Mouse (Mus musculus) small intestine, adult 2 months (tissue): ENCODE results near the gene Dennd4b. TPM values are rescaled to one million over a fixed set of nuclear protein-coding genes. Genes with fewer than 3 reads are reported as not detected.

Experiments used
- H3K27ac ChIP-seq: fragments of 200-500 bp; 2 replicates; pipeline ENCODE4 v1.5.1; 2012; ENCODE audit warnings: low read depth, low read length, control low read depth, inconsistent platforms; ENCODE audit not compliant: insufficient read depth
- H3K27me3 ChIP-seq: fragments of 200-500 bp; 2 replicates; pipeline ENCODE4 v1.6.1; 2012; ENCODE audit warnings: mild to moderate bottlenecking, moderate library complexity, low read length, inconsistent platforms; ENCODE audit not compliant: control insufficient read depth, insufficient read depth
- H3K36me3 ChIP-seq: fragments of 200-500 bp; 2 replicates; pipeline ENCODE4 v1.6.1; 2012; ENCODE audit warnings: mild to moderate bottlenecking, low read length, control low read depth, inconsistent platforms; ENCODE audit not compliant: control insufficient read depth, insufficient read depth
- H3K4me1 ChIP-seq: fragments of 200-500 bp; 2 replicates; pipeline ENCODE4 v1.6.1; 2012; ENCODE audit warnings: low read length, inconsistent platforms, mixed read lengths; ENCODE audit not compliant: control insufficient read depth, insufficient read depth, insufficient read length
- H3K4me3 ChIP-seq: fragments of 200-500 bp; 2 replicates; pipeline ENCODE4 v1.5.1; 2012; ENCODE audit warnings: low read depth, mild to moderate bottlenecking, control low read depth, inconsistent platforms, low read length, moderate library complexity
- CTCF ChIP-seq: fragments of 200-500 bp; IDR thresholded peaks from 2 replicates; pipeline ENCODE4 v1.5.1; 2012; ENCODE audit warnings: low read depth, mild to moderate bottlenecking, control low read depth, inconsistent platforms, low read length, moderate library complexity, mixed read lengths; ENCODE audit not compliant: insufficient replicate concordance, insufficient read length; ENCODE audit errors: extremely low read depth
- POLR2A ChIP-seq: fragments of 200-500 bp; IDR thresholded peaks from 2 replicates; pipeline ENCODE4 v1.6.1; 2012; ENCODE audit warnings: low read depth, mild to moderate bottlenecking, control low read depth, inconsistent platforms, low read length, moderate library complexity
- WGBS: fragments of 180-500 bp; shearing (Covaris S2); methylation state at CpG from one replicate; pipeline ENCODE4 v1.1.7; 2018; 5-methylcytosine and 5-hydroxymethylcytosine counted together
- polyA plus RNA-seq: library from polyadenylated mRNA; depleted of rRNA; stranded (reverse); fragments of >200 nt; gene quantifications from 2 replicates; pipeline ENCODE4 v1.2.3, GENCODE M21; 2012

The Dennd4b gene
- polyA plus RNA-seq, 1 experiment, result 14.1 TPM

- peak within 1 kb of the TSS; percentile 84 for H3K4me3 ChIP-seq
- no peak for TF ChIP-seq CTCF
- TF ChIP-seq POLR2A, result peak; percentile 76
- H3K27ac ChIP-seq, result peak within 1 kb of the TSS; percentile 82
- H3K27me3 ChIP-seq, result no peaks in the 10 kb centered on the region
- WGBS, result under 1% methylated on average over 40 of the region's 40 CpGs
- peaks cover 23% of the 10 kb centered on the region for H3K36me3 ChIP-seq
- peaks cover 11% of the 10 kb centered on the region; the same call in 1 of the 2 replicates for H3K4me1 ChIP-seq
Measured at GRCm38 (mm10) chr3:90253653-90254418, 11.1 kb upstream of the Dennd4b start, which contains the start of gene Crtc2. Gene Crtc2 (plus strand): TSS chr3:90254163.

GRCm38 (mm10) chr3:90254419-90255193 lies 10.4 kb upstream of the Dennd4b start:
- Histone ChIP-seq H3K27me3 (no peaks in the 10 kb centered on the region), H3K36me3 (peaks cover 26% of the 10 kb centered on the region), H3K4me3 (peak overlapping the region; percentile 84), H3K4me1 (peaks cover 10% of the 10 kb centered on the region; the same call in 1 of the 2 replicates), H3K27ac (peak overlapping the region; percentile 82)
- TF ChIP-seq CTCF (peak; percentile 16; the same call in 1 of the 2 replicates), POLR2A (no peak)
- WGBS, result 1% methylated on average over 41 of the region's 41 CpGs

- WGBS, result 1% methylated on average over 2 of the region's 2 CpGs
- H3K27ac ChIP-seq, result no peak overlapping the region
- peak overlapping the region; percentile 84 for H3K4me3 ChIP-seq
- peaks cover 31% of the 10 kb centered on the region for H3K36me3 ChIP-seq
- no peaks in the 10 kb centered on the region for H3K27me3 ChIP-seq
- TF ChIP-seq POLR2A, result no peak
- TF ChIP-seq CTCF, result no peak
- H3K4me1 ChIP-seq, result peaks cover 10% of the 10 kb centered on the region; the same call in 1 of the 2 replicates
Measured at GRCm38 (mm10) chr3:90255194-90255565, 9.8 kb upstream of the Dennd4b start.

- 90% methylated on average over 14 of the region's 14 CpGs for WGBS
- peaks cover 32% of the 10 kb centered on the region for H3K36me3 ChIP-seq
- TF ChIP-seq CTCF (no peak), POLR2A (no peak)
- no peaks in the 10 kb centered on the region for H3K27me3 ChIP-seq
- H3K4me3 ChIP-seq, result no peak overlapping the region
- no peak overlapping the region for H3K27ac ChIP-seq
- H3K4me1 ChIP-seq, result peaks cover 10% of the 10 kb centered on the region; the same call in 1 of the 2 replicates
Measured at GRCm38 (mm10) chr3:90255784-90256353, 9.1 kb upstream of the Dennd4b start.

- H3K4me1 ChIP-seq, result peaks cover 10% of the 10 kb centered on the region; the same call in 1 of the 2 replicates
- no peak overlapping the region for H3K27ac ChIP-seq
- H3K27me3 ChIP-seq, result no peaks in the 10 kb centered on the region
- H3K36me3 ChIP-seq, result peaks cover 34% of the 10 kb centered on the region
- 87% methylated on average over 19 of the region's 19 CpGs for WGBS
- H3K4me3 ChIP-seq, result no peak overlapping the region
- TF ChIP-seq CTCF, result no peak
- no peak for TF ChIP-seq POLR2A
Measured at GRCm38 (mm10) chr3:90256731-90257530, 8.1 kb upstream of the Dennd4b start.

GRCm38 (mm10) chr3:90258521-90258920 lies 6.5 kb upstream of the Dennd4b start:
- no peak overlapping the region for H3K4me3 ChIP-seq
- no peak overlapping the region for H3K27ac ChIP-seq
- TF ChIP-seq CTCF (no peak), POLR2A (no peak)
- H3K27me3 ChIP-seq, result no peaks in the 10 kb centered on the region
- 44% methylated on average over 4 of the region's 4 CpGs for WGBS
- H3K36me3 ChIP-seq, result peaks cover 48% of the 10 kb centered on the region
- H3K4me1 ChIP-seq, result peaks cover 10% of the 10 kb centered on the region; the same call in 1 of the 2 replicates
